Mouse (Mus musculus): Measurements from ENCODE around the gene Dbp. TPM values are rescaled to one million over a fixed set of nuclear protein-coding genes. Genes with fewer than 3 reads are reported as not detected.

Dbp gene
- total RNA-seq, 2 experiments from 2014 or later, result 8.8 to 105 TPM

DNA sequence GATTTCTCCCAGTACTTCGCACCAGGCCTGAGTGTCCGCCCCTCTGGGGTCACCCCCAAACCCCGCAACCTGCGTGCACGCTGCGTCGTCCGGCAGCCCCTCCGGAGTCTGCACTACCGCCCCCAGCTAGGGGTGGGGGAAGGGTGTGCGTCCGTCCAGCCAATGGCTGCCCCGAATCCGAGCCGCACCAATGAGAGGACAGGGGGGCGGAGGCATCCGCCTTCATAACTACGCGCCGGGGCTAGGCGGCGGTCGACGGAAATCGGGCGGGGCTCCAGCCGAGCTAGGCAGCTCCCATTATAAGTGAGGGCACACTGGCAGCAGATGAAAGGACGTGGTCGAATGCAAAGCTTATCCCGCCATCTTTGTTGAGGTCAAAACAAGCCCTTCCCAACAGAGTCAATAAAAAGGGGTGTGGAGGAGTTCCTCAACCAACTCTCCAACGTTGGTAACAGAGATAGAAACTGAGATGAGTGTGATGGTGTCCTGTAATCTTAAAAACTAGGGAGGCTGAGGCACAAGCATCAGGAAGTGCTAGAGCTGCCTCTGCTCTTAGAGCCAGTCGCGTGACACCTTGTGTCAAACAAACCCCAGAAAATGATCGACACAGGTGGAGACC is 10.3 kb downstream of the Dbp start, which contains the start of gene Rpl18:
Gene Rpl18, plus strand, starts transcription at position 368 of the 619 bp plus-strand sequence.
- H3K4me3 ChIP-seq, result peak within 1 kb of the TSS; percentile 93
- peak within 1 kb of the TSS; percentile 94 for H3K27ac ChIP-seq
- no peak for TF ChIP-seq CTCF (IDR thresholded peaks at IDR 0.05)
- peak; percentile 99 for DNase-seq
- intact Hi-C loops (cut with DNase I), result loop anchor here (10.0 kb wide), 2 partner anchors 1160 to 1340 kb away; partner anchors contain the start of gene Nr1h2

DNA sequence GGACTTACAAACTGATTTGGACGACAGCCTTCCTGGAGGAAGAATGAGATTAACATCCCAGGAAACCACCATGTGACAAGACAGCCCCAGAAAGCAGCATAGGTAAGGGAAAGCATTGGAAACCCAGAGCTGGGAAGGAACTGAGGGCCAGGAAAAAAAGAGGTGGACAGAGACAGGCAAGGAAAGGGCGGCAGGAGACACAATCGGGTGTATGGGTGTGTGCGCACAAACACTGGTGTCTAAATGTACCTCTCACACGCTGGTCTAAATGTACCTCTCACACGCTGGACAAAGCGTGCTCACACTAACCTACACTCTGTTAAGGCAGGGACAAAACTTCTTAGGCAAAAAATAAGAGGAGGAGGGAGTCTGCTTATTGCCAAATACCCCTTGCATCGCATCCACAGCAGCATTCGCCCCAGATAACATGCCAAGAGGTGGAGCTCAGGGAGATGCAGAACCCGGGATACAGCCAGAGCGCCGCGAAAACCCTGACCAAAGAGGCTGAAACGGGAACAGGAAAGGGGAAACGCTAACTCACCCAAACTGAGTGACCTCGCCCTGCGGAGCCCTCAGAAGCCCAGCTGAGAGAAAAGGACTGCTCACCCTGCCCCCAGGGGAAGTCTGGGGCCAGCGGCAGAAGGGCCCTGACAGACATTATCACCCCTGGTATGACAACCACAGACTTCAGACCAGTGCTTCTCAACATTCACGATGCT is 11.0 kb downstream of the Dbp start:
- no peak for TF ChIP-seq CTCF (IDR thresholded peaks at IDR 0.05)
- Histone ChIP-seq H3K27ac (peak overlapping the region; percentile 94), H3K4me3 (peak overlapping the region; percentile 93)
- peak; percentile 47 for DNase-seq
- intact Hi-C loops (cut with DNase I), result loop anchor here (10.0 kb wide), 2 partner anchors 1161 to 1341 kb away; partner anchors contain the start of gene Nr1h2

DNA sequence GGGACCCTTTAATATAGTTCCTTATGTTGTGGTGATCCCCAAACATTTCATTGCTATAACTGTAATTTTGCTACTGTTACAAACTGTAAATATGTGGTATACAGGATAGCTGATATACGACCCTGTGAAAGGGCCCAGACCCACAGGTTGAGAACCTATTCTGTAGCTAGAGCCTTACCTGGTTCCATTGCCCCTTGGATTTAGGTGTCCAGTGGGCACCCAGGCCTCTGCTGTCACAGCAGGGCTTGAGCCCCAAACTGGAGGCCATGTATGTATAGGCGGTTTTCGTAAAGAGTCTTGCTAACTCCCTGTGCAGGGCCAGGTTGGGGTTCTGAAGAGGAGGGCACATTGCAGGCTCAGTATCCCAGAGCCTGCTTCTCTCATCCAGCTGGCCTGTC is 11.6 kb downstream of the Dbp start:
- intact Hi-C loops (cut with DNase I), result loop anchor here (10.0 kb wide), 2 partner anchors 1162 to 1342 kb away; partner anchors contain the start of gene Nr1h2
- H3K27ac ChIP-seq, result peak overlapping the region; percentile 94
- no peak for TF ChIP-seq CTCF (IDR thresholded peaks at IDR 0.05)
- peak overlapping the region; percentile 93 for H3K4me3 ChIP-seq
- no peak for DNase-seq

DNA sequence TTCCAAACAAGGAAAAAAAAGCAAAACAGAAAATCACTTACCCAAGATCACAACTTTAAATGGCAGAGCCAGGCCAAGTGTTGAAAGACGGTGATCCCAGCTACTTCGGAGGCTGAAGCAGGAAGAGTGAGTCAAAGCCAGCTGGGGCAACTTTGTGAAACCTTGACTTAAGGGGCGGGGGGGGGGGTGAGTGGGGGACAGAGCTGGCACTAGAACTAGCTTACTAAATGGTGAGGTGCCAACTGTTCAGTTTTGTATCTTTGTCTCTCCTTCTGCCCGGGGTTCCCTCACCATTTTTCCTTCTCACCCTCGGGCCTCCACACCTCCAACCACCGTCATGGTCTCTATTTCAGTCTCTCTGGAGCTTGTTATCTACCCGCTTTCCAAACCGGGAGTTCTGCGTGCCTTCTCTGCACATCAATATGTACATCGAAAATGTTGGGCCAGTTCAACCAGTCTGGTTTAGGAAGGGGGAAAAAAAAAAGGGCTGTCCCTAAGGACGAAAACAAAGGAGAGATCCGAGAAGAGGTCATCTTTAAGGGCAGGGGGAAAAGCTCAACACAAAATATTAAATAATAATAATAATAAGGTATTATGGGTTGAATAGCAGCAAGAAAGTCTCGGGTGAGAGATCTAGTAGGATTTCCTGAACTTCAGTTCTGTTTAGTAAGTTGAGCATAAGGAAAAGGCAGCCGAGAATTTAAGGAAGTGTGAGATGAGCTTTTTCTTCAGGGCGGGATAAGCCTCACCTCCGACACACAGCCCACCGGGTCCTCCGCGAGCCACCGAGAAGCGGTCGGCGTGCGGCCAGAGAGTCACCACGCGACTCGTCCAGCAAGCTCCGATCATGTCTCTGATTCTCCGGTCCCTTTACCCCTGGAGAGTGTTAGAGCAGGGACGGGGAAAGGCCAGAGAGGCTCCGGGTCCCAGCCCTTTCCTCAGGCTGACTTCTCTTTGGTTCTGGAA is 12.3 kb downstream of the Dbp start:
- intact Hi-C loops (cut with DNase I), result loop anchor here (10.0 kb wide), 2 partner anchors 1162 to 1342 kb away; partner anchors contain the start of gene Nr1h2
- no peak for DNase-seq
- TF ChIP-seq CTCF (IDR thresholded peaks at IDR 0.05), result no peak

DNA sequence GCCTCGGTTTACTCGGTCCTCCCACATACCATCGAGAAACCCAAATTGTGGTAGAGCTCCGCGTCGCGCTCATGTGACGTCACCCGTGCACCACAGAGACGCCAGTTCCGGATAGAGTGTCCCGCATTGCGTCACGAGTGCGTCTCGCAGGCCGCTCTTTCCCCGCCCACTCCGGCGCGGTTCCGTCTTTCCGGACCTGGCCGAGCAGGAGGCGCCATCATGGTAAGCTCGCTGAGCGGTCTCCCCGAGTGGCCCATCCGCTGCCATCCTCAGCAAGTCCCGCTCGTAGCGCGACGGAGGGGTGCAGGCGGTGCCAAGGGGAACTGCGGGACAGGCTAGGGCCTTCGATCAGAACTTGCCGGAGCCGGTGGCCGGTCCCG is 13.0 kb downstream of the Dbp start, which contains the start of gene Sphk2:
Gene Sphk2, minus strand, starts transcription at position 85 of the 380 bp plus-strand sequence.
- DNase-seq, result peak; percentile 99
- peak; percentile 8; the same call in 1 of the 2 replicates for TF ChIP-seq CTCF (IDR thresholded peaks at IDR 0.05)
- peak within 1 kb of the TSS; percentile 94 for H3K27ac ChIP-seq
- peak within 1 kb of the TSS; percentile 93 for H3K4me3 ChIP-seq
- intact Hi-C loops (cut with DNase I), result loop anchor here (10.0 kb wide), 2 partner anchors 1163 to 1343 kb away; partner anchors contain the start of gene Nr1h2

More for the DNA sequence above, 12.3 kb downstream of the Dbp start:
- H3K4me3 ChIP-seq, result peak overlapping the region; percentile 93
- peak overlapping the region; percentile 94 for H3K27ac ChIP-seq

DNA sequence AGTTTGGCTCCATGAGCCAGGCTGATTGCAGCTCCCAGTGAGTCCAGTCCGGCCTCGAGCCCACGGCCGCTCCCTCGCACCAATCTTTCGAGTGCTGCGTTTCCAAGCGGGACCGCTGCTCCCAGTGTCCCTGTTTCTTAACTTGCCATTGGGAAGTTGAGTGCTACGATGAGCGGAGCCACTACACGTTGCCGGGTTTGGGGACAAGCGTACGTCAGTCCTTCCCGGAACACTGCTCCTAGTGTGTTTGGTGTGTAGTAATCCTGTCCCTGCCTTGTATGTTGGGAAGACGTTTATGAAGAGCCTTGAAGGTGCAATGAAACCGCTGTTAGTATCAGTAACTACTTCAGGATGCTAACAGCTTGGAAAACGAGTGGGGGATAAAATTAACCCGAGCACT is 13.4 kb downstream of the Dbp start:
- intact Hi-C loops (cut with DNase I), result loop anchor here (10.0 kb wide), 2 partner anchors 1164 to 1344 kb away; partner anchors contain the start of gene Nr1h2

DNA sequence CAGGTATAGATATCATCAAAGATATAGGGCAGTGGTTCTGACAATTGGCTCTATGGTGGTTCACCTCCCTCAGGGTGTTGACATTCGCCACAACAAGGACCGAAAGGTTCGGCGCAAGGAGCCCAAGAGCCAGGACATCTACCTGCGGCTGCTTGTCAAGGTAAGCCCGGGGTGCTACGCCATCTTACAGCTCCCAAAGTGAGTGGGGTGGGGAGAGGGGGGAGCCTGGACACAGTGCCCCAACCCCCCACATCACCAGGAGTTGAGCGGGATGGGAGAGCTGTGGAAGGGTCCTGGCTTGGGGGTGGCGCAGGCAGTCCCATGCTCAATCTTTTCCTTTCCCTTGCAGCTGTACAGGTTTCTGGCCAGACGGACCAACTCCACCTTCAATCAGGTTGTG is 14.3 kb downstream of the Dbp start:
- no peak for TF ChIP-seq CTCF (IDR thresholded peaks at IDR 0.05)
- DNase-seq, result no peak
- H3K4me3 ChIP-seq, result peak overlapping the region; percentile 93
- H3K27ac ChIP-seq, result peak overlapping the region; percentile 94
- intact Hi-C loops (cut with DNase I), result loop anchor here (10.0 kb wide), 2 partner anchors 1164 to 1344 kb away; partner anchors contain the start of gene Nr1h2

More for the DNA sequence above, 13.4 kb downstream of the Dbp start:
- H3K4me3 ChIP-seq, result peak overlapping the region; percentile 93
- H3K27ac ChIP-seq, result peak overlapping the region; percentile 94
- no peak for DNase-seq
- no peak for TF ChIP-seq CTCF (IDR thresholded peaks at IDR 0.05)

DNA sequence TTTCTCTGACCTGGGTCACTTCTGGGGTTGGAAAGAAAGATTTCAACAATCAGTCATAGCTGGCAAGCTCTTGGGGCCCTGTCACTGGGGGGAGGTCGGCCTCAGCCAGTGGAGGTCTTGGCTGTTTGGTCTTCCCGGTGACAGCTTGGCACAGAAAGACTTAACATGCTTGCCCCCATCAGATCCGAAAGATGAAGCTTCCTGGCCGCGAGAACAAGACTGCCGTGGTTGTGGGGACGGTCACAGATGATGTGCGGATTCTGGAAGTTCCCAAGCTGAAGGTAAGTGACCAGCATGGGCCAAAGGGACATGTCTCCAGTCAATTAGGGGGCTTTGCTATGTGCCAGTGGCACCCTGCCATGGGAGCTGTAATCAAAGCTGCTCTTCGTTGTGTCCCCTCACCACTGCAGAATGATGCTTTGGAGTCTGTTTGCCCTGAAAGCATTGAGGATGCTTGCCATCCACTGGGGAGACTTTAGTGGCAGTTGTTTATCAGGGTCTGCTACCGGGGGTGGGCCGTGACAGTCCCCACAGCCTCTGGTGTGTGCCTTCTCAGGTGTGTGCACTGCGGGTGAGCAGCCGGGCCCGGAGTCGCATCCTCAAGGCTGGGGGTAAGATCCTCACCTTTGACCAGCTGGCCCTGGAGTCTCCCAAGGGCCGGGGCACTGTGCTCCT is 15.0 kb downstream of the Dbp start:
- intact Hi-C loops (cut with DNase I), result loop anchor here (10.0 kb wide), 2 partner anchors 1165 to 1345 kb away; partner anchors contain the start of gene Nr1h2
- Histone ChIP-seq H3K27ac (no peak overlapping the region), H3K4me3 (0 out of 2 replicates have a peak overlapping the region, but pooled peaks have one; percentile 93)
- DNase-seq, result no peak
- TF ChIP-seq CTCF (IDR thresholded peaks at IDR 0.05), result no peak

DNA sequence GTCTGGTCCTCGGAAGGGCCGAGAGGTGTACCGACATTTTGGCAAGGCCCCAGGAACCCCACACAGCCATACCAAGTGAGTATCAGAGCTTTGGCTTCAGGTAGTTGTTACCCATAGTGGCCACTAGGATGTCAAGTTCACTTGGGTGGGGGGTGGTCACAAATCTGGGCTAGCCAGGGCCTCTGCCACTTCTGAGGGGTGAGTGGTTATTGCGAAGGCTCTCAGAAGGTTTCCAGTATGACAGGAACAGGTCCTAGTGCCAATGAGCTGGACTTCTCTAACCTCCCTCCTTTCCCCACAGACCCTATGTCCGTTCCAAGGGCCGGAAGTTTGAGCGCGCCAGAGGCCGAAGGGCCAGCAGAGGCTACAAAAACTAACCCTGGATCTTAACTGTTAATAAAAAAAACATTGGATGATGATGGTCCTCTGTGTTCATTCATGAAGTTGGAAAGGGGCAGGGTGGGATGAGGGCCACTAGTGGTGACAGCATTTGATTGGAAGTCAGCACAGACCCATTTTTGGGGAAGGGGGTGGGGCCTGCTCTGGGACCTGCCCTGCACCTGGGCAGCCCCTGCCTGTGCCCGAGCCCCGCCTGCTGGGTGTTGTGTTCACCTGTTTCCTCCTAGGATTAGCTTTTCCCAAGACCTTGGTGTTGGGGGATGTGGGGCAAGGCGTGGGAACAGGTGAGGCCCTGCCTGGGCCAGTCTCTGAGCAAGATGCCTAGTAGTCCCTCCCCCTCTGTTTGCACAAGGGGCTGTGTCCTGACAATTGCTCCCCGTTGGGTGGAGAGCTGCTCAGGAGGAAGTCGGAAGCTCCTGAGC is 15.7 kb downstream of the Dbp start, which contains the start of gene Fam83e:
Gene Fam83e, plus strand, starts transcription at position 800 of the 821 bp plus-strand sequence.
- Histone ChIP-seq H3K4me3 (0 out of 2 replicates have a peak within 1 kb of the TSS, but pooled peaks have one; percentile 93), H3K27ac (peak within 1 kb of the TSS; percentile 79)
- intact Hi-C loops (cut with DNase I), result no loop called here
- no peak for DNase-seq
- peak; percentile 5; the same call in 1 of the 2 replicates for TF ChIP-seq CTCF (IDR thresholded peaks at IDR 0.05)

DNA sequence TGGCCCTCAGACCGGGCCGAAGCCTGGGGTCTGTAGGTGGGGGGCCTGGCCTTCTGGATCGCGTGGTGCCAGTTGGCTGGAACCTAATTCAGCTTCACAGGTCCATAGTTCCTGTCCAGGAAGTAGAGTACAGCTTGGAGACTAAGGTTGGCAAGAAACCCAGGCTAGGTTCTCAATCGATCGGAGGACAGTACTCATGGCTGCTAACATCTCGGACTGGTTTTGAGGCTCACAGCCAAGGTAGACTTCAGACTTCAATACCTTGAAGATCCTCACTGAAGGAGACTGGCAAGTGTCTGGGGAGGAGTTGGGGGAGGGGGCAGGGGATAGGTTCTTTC is 16.3 kb downstream of the Dbp start:
- no peak for DNase-seq
- H3K4me3 ChIP-seq, result no peak overlapping the region
- intact Hi-C loops (cut with DNase I), result no loop called here
- peak overlapping the region; percentile 12; the same call in 1 of the 2 replicates for H3K27ac ChIP-seq
- TF ChIP-seq CTCF (IDR thresholded peaks at IDR 0.05), result no peak

Data from gastrocnemius, adult 2 months (tissue).